Mouse (Mus musculus) right cerebral cortex, adult 18-20 months (tissue): ENCODE results near the gene Tnik.

Experiments used
- DNase-seq: peaks from one replicate; pipeline ENCODE4 v3.0.0; 2022; ENCODE audit warnings: mixed read lengths

The Tnik gene

DNA sequence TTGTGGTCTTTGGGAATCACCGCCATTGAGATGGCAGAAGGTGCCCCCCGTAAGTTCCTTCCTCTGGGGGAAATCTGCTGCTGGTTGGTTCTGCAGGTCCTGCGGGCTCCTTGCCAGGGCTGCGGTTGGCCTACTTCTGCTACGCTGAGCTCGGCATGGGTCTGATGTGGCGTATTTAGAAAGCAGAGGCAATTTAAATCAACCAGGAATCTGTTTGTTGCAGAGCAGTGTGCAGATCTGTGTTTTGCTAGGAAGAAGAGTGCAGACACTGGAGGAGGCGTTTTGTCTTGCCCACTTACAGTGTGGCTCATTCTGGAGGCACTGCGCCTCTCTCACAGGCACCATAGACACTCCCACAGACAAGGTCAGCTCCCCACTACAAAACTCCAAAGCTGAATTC is 291.9 kb downstream of the Tnik start:
- peak; percentile 70 for DNase-seq

DNA sequence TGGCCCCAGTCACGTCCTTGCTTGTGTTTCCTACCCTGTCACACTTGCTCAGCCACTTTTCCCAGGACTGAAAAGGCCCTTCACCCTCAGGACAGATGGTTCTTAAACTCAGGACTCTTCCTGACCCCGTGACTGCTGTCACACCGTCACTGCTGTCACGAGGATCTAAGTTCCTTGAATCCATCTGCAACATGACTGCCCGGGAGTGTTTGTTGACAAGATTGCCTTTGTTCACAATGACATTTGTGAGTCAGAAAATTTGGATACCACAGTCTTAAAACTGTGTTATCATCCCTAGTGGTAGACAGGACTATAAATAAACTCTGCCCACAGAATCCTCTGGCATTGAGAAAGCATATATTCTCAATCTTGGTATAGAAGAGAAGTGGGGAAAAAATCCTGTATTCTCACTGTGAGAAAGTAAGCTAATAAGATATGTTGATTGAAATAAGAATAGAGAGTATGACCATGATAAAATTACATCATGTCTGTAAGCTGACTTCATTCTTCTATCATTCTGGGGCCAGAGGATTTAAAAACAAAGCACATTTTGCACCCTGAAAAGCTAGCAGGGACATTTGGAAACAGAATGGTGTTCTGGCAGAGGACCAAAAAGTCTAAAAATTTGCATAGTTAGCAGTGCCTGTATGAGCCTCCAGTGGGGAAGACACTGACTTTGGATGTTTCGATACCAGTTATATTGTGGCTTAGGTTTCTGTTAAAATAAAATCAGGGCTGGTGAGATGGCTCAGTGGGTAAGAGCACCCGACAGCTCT is 293.0 kb downstream of the Tnik start:
- DNase-seq: no peak

DNA sequence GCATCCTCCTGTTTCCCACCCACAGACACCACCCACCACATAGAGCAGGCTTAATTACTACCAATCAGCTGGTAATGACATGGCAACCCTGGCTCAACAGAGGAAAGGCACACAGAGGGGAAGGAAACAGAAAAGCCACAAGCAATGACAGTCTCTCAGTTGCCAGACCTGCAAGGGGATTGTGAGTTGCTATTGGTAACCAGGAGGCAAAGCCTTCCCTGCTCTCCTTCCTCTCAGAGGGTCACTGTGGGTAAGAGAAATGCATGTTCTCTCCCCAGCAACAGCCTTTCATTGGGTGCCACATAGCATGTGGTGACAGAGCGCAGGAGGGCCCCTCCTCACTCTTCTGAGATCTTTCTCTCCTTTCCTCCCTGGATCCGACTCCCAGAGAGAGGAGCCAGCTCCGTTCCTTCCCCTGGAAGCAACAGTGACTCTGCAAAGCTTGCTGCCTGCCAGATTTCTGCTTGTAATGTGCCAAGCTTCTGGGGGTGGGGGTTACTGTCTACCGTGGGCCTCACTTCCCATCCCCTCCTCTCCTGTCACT is 295.4 kb downstream of the Tnik start:
- DNase-seq: peak; percentile 85

DNA sequence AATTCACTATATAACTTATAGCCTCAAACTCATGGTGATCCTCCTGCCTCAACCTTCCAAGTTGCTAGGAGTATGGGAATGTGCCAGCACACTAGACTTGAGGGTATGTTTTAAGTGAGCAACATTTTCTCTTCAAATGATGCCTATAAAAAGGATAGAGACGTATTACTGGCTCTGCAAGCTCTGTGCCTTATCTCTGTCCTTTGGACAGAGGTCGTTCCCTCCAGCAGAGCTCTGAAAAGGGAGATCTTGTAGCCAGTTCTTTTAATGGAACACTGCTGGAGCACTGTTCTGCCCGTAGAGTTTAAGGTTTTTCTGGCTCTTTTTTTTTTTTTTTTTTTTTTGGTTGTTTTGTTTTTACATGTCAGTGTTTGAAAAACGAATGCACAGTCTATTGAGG is 298.4 kb downstream of the Tnik start:
- DNase-seq: no peak

DNA sequence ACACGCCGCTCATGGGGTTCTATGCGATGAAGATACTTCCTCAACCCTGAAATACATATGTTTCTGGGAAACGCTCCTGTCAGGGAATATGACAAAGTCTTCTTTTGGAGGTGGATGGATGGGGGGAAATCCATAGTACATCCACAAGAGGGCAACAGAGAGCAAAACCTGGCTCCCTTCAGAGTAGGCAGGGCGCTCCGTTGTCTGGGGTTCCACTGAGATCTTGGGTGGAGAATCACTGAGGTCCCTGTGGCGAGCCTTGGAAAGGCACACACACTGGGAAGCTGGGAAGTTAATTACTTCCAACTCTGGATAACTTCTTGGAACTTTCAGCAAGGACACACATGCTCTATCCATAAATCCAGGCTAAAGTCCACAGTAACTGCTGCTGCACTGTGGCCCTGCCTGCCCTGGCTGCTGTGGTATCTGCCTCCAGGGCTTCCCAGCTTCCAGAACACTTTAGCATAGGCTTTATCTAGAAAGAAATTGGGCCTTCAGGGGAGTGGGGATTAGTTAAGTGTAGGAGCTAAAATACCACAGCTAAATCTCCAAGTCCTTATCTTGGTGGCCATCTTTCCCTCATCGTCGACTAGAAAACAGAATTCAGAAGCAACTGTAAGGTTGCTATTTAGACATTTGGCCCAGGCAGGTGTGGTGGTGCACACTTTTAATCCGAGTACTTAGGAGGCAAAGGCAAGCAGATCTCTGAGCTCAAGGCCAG is 299.8 kb downstream of the Tnik start:
- no peak for DNase-seq

DNA sequence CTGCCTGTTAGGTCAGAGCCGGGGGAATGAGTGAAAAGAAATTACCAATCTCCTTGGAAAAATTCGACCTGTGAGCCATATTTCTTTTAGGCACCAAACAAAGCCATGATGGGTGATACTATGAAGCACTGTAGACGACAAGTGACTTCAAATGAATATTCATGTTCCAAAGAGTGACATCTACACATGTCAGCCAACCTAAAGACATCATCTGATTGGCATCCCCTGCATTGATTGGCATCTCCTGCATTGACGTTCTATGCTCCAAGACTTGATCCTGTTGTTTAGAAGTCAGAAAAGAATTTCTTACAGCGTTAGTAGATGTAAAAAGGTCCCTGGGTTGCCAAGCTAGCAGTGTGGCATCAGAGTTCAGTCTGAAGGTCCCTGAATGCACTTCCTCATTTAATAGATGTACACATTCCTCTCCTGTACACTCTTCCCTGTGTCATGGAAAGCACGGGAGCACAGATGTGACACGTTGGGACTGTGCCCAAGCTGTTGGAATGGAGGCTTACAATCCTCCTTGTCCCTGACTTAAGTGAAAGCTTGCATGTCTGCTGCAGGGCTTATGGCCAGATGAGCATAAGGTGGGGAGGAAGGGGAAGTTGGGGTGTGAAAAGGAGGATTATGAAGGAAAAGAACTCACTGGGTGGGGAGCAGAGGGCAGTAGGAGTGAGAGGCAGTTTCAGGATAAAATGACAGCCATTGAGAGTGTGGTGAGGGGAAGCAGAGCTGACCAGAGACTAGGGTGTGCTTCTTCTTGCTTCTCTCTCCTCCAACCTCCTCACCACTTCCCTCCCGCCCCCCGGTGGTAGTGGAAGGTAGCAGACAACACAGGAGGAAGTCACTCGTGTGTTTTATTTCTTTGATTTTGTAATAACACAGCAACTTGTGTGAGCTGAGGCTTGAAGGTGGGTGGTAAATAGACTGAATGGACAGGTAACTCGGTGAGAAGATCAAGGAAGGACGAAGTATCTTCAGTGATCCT is 301.6 kb downstream of the Tnik start:
- peak; percentile 72 for DNase-seq

DNA sequence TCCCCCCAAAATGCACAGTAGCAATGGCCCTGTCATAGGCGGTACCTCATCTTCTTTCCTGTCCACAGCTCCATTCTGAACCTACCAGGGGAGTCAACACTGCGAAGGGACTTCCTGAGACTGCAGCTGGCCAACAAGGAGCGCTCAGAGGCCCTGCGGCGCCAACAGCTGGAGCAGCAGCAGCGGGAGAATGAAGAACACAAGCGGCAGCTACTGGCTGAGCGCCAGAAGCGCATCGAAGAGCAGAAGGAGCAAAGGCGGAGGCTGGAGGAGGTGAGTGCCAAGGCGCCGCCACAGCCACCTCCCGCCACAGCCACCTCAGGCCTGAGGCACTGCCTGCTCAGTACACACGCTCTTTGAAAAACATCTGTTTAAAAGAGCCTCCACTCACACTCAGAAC is 314.3 kb downstream of the Tnik start:
- DNase-seq: peak; percentile 73

DNA sequence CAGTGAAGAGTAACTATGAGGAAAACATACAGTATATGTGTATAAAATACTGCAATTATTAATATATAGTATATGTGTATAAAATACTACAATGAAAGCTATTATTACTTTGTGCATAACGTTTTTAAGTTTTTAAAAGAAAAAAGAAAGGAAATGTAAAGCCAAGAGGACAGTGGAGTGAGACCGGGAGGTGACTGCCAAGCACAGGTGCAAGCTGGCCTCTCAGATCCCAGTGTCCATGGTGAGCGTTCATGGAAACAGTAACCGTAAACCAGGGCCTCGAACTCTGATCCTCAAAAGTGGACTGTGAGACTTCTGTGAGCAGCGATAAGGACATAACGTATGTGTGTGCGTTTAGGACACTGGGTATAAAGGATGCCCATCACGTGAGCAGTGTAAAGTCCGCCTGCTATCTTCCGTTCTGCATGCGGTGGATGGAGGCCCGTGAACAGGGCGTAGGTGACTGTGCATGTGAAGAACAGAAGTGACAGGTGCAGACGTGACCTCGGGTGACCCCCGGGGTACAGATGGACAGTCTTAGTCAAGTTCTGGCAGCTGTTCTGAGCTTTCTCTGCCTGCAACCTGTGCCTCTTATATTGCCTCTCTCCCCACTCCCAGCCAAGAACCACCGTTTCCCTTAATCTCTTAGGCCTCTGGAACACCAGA is 316.1 kb downstream of the Tnik start:
- DNase-seq: no peak

DNA sequence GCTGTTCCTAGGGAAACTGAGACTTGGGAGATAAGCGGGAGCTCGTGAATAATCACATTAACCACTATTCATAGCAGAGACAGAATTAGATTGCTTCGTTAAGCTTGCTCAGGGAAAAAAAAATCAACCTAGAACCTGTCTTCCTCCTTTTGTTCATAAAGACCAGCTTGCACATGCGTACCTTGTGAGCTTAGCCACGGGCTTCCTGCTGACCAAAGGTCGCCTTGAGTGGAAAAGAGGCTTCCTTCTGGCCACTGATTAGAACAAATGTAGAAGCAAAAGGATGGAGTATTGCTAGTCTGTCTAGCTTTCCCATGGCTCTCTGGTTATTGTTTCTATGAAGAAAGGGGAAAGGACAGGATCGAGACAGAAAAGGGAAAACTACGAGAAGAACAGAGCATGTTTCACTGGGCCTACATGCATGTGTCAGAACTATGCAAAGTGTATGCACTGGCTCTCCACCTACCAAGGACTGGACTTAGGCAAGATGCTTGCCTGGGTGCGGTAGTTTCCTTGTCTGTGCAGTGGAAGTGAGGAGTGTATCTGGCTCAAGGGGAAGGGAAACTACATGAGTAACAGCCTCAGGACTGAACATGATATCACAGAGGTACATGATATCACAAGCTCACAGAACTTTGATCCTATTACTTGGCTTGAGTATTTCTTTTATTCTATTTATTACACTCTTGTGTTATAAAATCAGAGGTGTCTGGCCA is 322.9 kb downstream of the Tnik start:
- no peak for DNase-seq

DNA sequence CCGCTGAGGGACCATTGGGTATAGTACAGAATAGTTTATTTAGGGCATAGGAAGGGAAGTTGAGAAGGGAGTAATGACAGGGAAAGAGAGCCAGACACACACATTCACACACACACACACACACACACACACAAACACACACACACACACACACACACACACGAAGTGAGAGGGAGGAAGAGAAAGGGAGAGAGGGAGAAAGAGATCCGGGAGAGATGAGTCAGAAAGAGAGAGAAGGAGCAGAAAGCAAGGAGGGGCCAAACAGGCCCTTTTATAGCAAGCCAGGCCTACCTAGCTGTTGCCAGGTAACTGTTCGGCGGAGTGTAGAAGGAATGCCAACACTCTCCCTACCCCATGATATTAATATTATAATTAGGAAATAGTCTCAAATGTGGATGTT is 324.8 kb downstream of the Tnik start:
- peak; percentile 41 for DNase-seq

DNA sequence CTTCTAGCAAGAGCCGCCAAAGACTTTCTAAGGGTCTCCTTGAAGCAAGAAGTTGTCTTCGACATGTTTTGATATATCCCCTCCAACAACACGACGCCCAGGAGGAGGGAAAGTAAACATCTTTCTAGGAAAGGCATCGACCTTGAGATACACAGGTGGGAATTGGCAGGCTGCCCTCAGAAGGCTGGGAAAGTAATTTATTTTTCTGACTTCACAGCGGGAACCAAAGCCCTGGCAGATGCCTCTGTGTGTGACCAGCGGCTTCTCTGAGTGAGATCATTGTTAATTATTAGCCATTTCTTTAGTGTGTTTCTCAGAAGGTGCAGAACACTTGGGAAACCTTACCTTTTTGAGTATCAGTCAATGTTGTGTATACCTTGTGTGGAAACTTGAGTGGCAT is 328.3 kb downstream of the Tnik start:
- DNase-seq: no peak

DNA sequence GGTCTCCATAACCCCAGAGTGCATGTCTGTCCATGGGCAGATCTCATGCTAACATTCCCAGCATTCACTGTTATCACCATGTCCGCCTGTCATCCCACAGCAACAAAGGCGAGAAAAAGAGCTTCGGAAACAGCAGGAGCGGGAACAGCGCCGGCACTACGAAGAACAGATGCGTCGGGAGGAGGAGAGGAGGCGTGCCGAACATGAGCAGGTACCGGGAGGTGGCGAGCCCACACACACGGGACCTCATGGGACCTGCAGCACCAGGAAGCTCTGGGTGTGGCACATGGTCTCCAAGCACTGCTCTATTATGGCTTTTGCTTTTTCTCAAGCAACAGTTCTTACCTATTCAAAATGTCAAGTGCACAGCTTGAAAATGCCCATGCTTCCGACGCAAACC is 330.9 kb downstream of the Tnik start:
- peak; percentile 25 for DNase-seq

DNA sequence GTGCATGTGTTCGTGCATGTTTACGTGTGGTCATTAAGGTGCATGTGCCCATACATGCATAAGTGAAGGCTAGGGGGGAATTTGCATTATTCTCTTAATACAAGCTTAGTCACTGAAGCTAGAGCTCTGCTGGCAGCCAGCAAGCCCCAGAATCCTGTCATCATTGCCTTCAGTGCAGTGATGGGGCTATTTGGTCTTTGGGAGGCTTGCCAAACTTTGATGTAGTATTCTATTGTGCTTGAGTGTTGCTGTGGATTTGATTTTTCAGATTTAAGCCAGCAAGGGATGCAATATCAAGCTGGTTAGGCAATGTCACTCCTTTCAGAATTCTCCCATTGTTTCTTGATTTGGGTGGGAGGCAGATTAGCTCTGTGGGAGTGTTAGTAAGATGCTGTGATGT is 336.5 kb downstream of the Tnik start:
- no peak for DNase-seq

DNA sequence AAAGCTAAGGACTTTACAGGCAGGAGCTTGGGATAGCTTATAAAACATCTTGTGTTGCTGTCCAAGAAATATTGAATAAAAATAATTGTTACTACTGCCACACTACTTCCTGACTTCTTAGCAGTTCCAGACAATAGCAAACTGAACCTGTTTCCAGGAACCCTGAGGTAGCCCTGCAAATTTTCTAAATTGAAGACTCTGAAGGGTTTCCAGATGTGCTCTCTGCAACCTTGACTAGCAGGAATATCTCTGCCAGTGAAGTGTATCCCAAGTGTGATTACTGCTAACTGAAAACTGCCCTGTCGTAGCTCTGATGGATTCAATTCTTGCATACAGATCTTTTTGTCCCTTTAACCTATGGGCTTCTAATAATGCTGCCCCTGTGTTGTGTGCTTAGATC is 343.7 kb downstream of the Tnik start:
- no peak for DNase-seq

DNA sequence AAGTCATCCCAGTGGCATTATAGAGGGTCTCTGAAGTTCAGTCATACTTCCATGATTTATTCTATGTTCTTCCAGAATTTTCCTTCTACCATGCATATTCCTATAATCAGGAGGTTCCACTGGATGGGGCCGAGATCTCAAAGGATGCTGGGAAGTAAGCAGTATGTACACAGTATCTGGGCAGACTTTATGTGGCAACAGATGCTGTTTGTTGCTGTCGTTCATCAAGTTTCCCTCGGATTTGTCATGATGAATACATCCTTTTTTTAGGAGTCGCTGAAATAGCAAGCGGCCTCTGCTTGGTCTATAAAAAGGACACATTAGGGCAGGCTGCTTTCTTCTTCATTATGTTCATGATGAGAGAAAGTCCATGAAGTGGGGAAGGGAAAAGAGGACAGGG is 349.3 kb downstream of the Tnik start:
- peak; percentile 57 for DNase-seq

DNA sequence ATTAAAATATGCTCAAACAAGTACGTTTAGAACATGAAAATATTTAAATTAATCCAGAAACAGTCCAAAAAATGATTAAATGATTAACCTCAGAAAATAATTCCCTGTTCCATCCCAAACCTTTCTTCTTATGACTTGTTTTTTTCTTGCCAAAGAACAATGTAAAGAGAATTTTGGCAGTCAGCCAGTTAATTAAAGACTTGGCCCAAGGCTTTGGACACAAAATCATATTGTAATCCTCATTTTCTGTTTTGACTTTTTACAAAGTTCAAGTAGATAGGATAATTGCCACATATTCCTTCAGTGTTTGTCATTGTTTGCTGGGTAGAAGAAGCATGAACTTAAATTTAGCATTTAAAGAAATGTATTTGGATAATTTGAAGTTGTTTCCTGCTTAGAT is 353.4 kb downstream of the Tnik start:
- no peak for DNase-seq

DNA sequence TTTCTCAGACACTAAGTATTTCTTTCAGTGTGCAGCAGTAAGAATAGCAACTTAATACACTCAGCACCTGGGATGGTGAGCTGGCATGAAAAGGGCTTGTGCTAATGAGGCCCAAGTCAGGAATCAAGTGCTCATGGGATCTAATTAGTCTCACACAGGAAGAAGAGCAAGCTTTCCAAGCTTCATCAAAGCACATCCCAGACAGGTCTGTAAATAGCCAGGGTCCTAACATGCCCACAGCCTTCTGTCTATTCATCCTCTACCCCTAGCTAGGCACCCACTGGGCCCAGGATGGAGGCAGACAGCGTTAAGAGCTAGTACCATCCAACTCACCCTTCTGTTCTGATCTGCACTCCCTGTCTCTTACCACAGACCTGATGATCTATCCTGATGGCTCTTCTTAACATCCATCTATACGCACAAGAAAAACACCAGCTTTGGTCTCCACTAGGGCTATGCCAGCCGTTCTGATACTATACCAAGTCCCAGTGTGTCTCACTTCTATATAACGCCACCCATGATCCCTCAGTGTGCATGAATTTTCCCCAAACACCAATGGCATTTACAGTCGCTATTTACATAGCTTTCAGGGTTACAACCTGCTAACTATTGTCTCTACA is 354.1 kb downstream of the Tnik start:
- DNase-seq: no peak

DNA sequence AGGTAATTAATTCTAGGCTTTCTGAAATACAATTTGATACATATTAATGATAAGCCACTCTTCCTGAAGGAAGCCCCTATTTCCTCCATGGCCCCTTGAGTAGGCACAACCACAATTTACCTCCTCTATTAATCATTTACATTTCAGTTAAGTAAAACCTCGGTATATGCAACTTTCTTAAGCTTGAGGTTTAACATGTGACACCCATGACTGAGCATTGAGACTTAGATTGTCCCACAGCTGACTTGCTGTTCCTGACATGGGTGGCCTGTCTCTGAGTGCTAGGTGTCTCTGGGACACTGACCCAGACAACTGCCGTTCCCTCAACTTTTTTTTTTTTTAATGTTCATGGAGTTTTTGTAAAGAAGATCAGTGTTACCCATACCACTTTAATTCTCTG is 358.8 kb downstream of the Tnik start:
- DNase-seq: no peak

DNA sequence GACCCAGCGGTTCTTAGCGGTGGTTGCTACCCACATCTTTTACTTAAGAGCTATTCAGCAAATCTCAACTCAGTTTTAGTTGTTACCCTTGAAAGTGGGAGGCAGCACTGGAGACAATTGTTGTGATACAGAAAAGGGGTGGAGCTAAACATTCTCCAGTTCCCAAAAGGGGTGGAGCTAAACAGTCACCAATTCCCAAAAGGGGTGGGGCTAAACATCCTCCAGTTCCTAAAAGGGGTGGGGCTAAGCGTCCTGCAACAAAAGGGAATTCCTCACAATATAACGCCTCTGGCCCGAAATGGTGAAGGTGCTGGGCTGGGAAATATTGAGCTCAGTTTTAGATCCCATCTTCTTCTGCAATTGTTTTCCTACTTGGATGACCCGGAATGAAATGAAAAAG is 363.8 kb downstream of the Tnik start:
- DNase-seq: no peak

DNA sequence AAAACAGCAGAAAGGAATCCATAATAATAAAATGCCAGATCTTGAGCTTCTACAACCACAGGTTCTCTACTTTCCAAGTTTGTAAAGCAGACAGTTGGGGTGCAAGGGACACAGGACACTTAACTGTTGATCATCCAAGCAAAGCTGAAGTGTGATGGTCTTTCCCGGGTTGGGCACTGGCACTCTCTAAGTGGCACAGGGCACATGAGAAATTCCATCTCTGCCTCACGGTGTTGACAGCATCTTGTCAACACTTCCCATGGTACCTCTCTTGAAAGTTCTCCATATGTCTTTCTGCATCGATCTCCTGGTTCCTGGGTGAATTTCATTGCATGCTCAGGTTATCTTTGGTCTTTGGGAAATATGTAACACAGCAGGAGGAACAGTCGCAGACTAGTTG is 373.8 kb downstream of the Tnik start:
- no peak for DNase-seq

DNA sequence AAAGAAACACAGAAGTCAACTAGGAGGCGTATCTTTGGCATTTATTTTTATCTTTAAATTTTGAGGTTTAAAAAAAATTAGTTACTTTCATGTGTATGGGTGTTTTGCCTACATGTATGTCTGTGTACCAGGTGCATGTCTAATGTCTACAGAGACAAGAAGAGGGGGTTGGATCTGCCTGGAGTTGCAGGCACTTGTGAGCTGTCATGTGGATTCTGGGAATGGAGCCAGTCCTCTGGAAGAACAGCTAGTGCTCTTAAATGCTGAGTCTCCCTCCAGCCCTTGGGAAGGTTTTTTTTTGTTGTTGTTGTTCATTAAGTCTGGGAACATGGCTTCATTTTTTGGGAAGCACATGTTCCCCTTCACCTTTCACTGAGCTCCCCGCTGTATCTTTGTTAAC is 375.9 kb downstream of the Tnik start:
- peak; percentile 75 for DNase-seq
